Mouse (Mus musculus): Measurements from ENCODE around the gene 2310022A10Rik.

2310022A10Rik gene

DNA sequence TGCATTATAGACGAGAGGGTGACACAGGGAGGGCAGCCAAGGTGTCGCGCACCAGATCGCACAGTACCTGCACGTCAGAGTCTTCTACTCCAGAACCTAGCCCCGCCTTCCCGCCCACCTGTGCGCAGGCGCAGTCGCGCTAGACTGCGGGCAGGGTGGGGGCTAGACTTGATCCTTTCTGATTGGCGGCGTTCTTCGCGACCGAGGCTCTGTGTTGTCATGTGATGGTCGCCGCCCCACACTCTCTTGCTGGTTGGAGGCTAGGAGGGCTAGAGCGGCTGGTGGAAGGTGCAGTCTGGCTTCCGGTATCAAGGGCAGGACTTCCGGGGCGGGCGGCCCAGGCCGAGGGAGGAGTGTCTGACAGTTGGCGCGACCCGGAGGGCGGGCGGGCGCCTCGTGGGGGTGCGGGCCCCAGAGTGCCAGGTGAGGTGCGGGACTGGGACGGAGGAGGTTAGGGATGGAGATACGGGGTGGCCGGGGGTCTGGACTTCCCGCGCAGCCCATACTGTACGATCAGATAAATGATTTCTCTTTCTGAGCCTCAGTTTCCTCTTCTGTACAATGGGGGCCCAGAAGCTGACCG, at the start of gene 2310022A10Rik, which contains the start of gene Pld3:
Gene 2310022A10Rik (plus strand): TSS at position 303 of the 583 bp plus-strand sequence.
Gene Pld3 (minus strand): TSS at position 288 of the 583 bp plus-strand sequence.
- DNase-seq, result peak; percentile 95

GRCm38 (mm10) chr7:27506765-27507370, 46.2 kb upstream of the 2310022A10Rik start:
- DNase-seq, result no peak

DNA sequence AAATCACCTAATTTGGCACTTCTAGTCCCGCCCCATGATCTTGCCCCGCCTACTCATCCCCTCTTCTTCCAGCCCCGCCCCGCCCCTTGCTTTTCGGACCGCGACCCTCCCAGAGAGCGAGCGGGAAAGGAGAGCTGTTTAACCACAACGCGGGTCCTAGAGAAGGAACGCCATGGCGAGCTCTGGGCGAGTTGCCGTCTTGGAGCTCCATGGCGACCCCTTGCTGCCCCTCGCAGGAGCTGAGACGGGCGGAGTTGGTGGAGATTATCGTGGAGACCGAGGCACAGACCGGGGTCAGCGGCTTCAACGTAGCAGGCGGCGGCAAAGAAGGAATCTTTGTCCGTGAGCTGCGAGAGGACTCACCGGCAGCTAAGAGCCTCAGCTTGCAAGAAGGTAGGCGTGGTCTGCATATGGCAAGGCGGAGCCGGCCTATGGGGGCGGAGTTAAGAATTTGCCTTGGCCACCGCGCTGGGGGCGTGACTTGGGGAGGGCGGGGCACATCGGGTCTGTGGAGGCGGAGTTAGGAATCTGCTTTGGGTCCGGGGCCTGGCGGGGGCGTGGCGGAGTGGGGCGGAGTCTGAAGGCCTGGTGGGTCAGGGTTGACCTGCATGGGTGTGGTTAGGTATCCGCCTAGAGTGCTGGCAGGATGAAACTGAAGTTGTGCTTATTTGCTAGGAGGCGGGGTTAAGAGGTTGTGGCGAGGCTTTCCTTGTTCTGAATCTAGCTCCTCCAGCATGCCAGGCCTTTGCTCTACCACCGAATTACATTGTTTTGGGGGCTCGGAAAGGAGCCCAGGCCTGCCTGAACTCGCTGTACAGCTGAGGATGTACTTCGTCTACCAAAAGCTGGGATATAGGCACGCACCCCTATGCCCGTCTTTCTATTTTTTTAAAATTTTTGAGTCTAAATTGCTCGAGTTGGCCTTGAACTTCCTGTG, 45.1 kb upstream of the 2310022A10Rik start:
- DNase-seq, result peak; percentile 100

DNA sequence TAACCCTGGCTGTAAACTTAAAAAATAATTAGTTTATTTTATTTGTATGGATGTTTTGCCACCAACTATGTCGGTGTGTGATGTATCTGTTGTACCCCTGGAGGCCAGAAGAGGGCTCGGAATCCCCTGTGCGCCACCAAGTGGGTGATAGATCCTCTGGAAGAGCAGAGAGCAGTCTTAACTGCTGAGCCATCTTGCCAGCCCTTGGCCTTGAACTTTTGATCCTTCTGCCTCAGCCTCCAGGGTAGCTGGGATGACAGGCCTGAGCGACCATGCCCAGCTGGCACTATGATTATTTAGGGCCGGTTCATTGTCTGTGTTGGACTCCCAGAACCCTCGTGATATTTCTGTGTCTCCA, 44.4 kb upstream of the 2310022A10Rik start:
- DNase-seq, result peak; percentile 52

GRCm38 (mm10) chr7:27510809-27511208, 42.2 kb upstream of the 2310022A10Rik start:
- no peak for DNase-seq

GRCm38 (mm10) chr7:27514961-27515360, 38.1 kb upstream of the 2310022A10Rik start:
- DNase-seq, result no peak

- DNase-seq, result no peak
These were observed 34.7 kb upstream of the 2310022A10Rik start for GRCm38 (mm10) chr7:27518314-27518713.

- no peak for DNase-seq
These were observed 32.9 kb upstream of the 2310022A10Rik start for GRCm38 (mm10) chr7:27520104-27520503.

DNA sequence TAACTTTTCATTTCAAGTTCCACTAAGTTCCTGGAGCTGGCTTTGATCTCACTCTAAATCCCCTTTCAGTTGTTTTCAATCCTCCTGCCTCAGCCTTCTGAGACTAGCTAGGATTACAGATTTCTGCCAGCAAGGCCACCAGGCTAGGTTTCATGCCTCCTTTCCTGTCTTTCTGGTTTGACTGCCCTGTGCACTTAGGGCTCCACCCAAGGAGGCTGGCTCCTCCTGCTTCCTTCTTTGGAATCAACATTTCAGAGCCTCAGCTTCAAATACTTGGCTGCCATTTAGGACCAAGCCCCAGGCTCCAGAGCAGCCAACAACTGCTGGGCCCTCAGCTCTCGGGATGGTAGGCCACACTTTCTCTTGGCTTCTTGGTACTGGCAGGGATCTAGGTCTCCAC, 32.4 kb upstream of the 2310022A10Rik start:
- DNase-seq, result no peak

DNA sequence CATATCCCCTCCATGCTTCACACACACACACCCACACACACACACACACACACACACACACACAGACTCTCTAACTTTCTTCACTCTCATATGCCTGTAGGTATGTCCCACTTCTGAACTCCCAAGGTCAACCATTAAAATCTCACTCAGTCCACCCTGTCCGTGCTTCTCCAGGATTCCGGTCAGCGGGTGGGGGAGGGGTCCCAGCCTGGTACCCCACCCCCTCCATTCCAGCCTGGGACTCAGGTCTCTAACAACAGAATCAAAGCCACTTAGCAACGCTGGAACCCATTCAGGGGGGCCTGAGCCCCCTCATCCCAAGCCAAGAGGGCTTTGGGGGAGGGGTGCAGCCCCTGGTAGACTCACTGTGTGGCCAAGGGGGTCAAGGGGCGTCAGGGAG, 30.1 kb upstream of the 2310022A10Rik start, which contains the start of gene Hipk4:
Gene Hipk4 (plus strand): TSS at position 301 of the 400 bp plus-strand sequence.
- DNase-seq, result no peak

DNA sequence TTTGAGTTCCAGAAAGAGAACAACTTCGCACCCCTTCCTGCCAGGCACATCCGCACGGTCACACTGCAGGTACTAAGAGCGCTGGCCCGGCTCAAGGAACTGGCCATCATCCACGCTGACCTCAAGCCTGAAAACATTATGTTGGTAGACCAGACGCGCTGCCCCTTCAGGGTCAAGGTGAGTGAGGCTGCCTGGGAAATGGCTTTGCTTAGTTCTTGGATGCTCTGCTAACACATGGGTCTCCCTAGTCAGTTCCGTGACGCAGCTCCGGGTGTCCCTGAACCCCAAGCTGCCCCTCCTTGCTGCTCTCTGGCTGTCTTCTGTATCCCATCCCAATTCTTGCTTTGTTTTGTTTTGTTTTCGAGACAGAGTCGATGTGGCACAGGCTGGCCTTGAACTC, 29.2 kb upstream of the 2310022A10Rik start:
- no peak for DNase-seq

- DNase-seq, result peak; percentile 79
These were observed 26.8 kb upstream of the 2310022A10Rik start for GRCm38 (mm10) chr7:27526039-27526827.

GRCm38 (mm10) chr7:27529070-27529469, 24.0 kb upstream of the 2310022A10Rik start:
- DNase-seq, result no peak

GRCm38 (mm10) chr7:27530937-27531336, 22.1 kb upstream of the 2310022A10Rik start:
- DNase-seq, result no peak

DNA sequence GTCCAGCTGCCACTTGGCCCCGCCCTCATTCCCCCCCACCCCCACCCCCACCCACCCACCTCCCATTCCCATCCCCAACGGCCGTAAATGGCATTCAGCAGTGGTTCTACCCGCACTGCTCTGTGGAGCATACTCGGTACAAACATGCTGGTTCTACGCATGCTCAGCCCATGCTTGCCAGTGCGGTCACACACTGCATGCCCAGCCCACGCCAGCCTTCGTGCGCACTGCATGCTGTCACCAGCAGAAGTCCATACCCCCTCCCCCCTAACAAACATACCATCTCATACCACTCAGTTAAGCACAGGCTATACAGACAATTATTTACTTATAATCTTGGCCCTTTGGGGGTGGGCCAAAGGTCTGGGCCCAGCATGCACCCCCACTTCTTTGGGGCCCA, 21.3 kb upstream of the 2310022A10Rik start:
- no peak for DNase-seq

- DNase-seq, result no peak
These were observed 20.5 kb upstream of the 2310022A10Rik start for GRCm38 (mm10) chr7:27532480-27533050.

GRCm38 (mm10) chr7:27535386-27535785, 17.6 kb upstream of the 2310022A10Rik start:
- no peak for DNase-seq

- no peak for DNase-seq
These were observed 16.4 kb upstream of the 2310022A10Rik start for GRCm38 (mm10) chr7:27536618-27537017.

DNA sequence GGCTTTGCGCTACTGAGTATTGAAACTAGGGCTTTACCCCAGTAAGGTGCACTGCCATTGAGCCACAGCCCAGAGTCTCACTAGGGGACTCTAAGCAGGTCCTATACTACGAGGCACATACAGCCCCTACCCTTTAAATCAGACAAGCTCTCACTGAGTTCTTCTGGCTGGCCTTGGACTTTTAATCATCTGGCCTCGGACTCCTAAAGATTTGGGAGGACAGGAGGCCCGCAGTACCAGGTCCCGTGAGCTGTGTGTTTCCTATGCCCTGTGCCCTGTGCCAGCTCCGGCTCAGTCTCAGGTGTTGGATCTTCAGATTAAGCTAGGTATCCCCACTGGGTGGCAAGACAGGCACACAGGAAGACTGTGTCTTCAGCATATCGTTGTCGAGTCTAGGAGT, 15.0 kb upstream of the 2310022A10Rik start:
- DNase-seq, result no peak

DNA sequence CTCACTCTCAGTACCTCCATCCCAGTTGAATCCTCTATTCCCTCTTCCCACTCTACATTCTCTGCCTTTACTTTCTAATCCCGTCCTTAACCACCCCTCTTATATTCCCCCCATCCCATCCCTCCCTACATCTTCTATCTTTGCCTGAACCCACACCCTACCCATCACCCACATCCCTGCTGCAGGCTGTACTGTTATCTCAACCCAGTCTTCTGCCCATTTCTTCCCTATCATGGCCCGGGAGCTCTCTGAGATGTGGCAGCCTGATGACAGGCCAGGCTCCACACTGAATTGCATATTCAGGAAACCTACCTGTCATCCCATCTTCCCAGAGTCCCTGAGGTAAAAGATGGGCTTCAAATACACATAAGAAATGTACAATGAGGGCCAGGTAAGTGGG, 14.2 kb upstream of the 2310022A10Rik start:
- no peak for DNase-seq

DNA sequence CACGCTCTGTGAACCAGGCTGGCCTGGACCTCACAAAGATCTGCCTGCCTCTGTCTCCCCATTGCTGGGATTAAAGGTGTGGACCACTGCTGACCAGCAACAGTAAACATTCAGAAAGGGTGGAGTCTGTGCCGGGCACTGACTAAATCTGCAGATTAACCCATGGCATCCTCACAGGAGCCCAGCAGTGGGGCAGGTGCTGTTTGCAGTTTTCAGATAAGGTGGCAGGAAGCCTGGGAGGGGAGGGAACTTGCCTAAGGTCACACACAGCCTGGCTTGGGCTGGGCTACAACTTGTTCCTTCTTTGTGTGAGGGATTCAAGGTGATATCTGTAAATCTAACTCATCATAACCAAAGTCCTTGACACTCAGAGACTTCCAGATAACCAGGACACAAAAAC, 12.5 kb upstream of the 2310022A10Rik start:
- DNase-seq, result no peak

DNA sequence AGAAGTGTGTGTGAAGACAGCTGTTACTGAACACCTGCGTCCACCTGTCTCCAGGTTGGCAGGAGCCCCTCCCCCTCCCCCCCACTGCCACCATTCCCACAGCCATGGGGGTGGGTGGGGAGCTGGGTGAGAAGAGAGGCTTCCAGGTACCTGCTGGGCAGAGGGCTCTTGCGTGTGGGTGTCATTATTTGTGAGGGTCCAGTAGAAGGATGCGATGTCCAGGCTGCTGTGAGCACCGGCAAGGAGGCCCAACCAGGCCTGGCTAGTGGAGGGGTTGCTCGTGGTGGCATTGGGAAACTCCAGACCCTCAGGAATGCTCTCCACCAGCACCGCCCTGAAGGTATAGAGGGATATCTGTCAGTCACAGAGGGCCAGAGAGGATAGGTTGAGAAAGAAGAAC, 12.1 kb upstream of the 2310022A10Rik start:
- no peak for DNase-seq
